Mouse (Mus musculus): ENCODE results near the gene S100a3. TPM values are rescaled to one million over a fixed set of nuclear protein-coding genes. Genes with fewer than 3 reads are reported as not detected.

The S100a3 gene
- polyA plus RNA-seq, 1 experiment: 0.23 TPM

DNA sequence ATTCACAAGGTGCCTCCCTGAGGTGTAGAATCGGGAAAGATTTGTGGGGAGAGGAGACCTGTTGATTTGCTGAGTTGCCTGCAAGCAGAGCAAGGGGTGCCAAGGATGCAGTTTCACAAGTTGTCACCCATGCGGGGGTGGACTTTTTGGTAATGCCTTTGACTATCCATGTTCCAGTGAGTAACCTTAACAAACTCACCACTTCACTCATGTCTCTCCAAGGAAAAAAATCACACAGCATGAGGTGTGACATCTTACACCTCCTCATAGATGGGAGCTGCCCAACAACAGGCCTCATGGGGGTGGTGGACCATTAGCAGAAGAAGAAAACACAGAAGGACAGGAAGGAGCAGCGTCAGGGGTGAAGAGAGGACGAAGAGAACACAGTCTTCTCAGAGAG lies 22.2 kb downstream of the S100a3 start:
- no peak for TF ChIP-seq POLR2A (IDR thresholded peaks at IDR 0.05; ENCODE audit: low read depth, low read length)
- DNase-seq: no peak
- 88% methylated on average over 4 of the region's 4 CpGs for whole genome bisulfite sequencing
- no peaks in the 10 kb centered on the region for H3K4me1 ChIP-seq (ENCODE audit: control insufficient read depth, insufficient read depth, low read length)
- H3K4me3 ChIP-seq (ENCODE audit: insufficient read depth, low read depth, low read length): no peak overlapping the region
- H3K27me3 ChIP-seq (replicated peaks; ENCODE audit: control insufficient read depth, insufficient read depth, low read length): no peaks in the 10 kb centered on the region
- no peaks in the 10 kb centered on the region for H3K36me3 ChIP-seq (ENCODE audit: control insufficient read depth, insufficient read depth, low read length)
- no peak overlapping the region for H3K27ac ChIP-seq (ENCODE audit: insufficient read depth, low read depth, low read length)

DNA sequence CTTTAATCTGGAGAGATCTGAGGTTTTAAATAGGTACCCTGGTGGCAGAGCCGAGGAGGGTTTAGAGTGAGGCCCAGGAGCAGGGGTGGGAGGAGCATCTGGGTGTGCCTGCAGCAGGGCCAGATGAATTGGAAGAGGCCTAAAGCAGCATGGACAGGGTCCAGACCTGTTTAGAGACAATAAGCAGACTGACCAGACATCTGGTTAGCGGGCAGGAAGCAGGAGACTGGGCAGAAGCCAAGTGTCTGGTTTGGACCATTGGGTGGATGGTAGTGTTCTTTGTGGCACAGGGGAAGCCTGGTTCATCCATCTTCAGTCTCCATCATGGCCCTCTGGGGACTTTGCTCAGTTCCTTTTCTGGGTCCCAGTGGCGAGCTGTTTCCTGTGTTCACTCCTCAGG lies 23.5 kb downstream of the S100a3 start:
- TF ChIP-seq CTCF (conservative IDR thresholded peaks at IDR 0.05; ENCODE audit: insufficient read depth, insufficient read length, low read depth, low read length) (no peak), POLR2A (IDR thresholded peaks at IDR 0.05; ENCODE audit: low read depth, low read length) (no peak)
- no peak overlapping the region for H3K4me3 ChIP-seq (ENCODE audit: insufficient read depth, low read depth, low read length)
- peak; percentile 78 for DNase-seq
- no peaks in the 10 kb centered on the region for H3K36me3 ChIP-seq (ENCODE audit: control insufficient read depth, insufficient read depth, low read length)
- no peaks in the 10 kb centered on the region for H3K27me3 ChIP-seq (replicated peaks; ENCODE audit: control insufficient read depth, insufficient read depth, low read length)
- no peaks in the 10 kb centered on the region for H3K4me1 ChIP-seq (ENCODE audit: control insufficient read depth, insufficient read depth, low read length)
- no peak overlapping the region for H3K27ac ChIP-seq (ENCODE audit: insufficient read depth, low read depth, low read length)
- 56% methylated on average over 3 of the region's 3 CpGs for WGBS

DNA sequence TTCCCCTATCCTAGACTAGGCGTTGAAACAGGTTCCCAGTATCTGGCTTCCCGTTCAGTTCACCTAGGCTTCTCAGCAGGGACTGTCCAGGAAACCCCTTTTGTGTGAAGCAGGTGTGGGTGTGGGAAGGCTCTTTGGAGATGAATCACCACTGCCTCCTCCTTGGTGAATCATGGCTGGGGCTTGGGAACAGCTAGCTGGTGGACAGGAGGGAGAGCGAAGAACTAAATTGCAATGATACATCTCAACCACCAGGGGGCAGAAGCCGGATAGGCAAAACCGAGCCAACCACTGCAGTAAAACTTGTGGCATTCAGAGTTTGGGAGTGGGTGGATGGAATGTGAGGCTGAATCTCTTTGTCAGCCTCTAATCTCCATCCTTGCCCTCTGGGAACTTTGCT lies 25.2 kb downstream of the S100a3 start:
- Histone ChIP-seq H3K4me3 (ENCODE audit: insufficient read depth, low read depth, low read length) (no peak overlapping the region), H3K27ac (ENCODE audit: insufficient read depth, low read depth, low read length) (no peak overlapping the region), H3K27me3 (replicated peaks; ENCODE audit: control insufficient read depth, insufficient read depth, low read length) (no peaks in the 10 kb centered on the region), H3K4me1 (ENCODE audit: control insufficient read depth, insufficient read depth, low read length) (no peaks in the 10 kb centered on the region), H3K36me3 (ENCODE audit: control insufficient read depth, insufficient read depth, low read length) (no peaks in the 10 kb centered on the region)
- no peak for TF ChIP-seq POLR2A (IDR thresholded peaks at IDR 0.05; ENCODE audit: low read depth, low read length)
- peak; percentile 86 for TF ChIP-seq CTCF (conservative IDR thresholded peaks at IDR 0.05; ENCODE audit: insufficient read depth, insufficient read length, low read depth, low read length)
- peak; percentile 65 for DNase-seq
- 36% methylated on average over 5 of the region's 5 CpGs for WGBS

DNA sequence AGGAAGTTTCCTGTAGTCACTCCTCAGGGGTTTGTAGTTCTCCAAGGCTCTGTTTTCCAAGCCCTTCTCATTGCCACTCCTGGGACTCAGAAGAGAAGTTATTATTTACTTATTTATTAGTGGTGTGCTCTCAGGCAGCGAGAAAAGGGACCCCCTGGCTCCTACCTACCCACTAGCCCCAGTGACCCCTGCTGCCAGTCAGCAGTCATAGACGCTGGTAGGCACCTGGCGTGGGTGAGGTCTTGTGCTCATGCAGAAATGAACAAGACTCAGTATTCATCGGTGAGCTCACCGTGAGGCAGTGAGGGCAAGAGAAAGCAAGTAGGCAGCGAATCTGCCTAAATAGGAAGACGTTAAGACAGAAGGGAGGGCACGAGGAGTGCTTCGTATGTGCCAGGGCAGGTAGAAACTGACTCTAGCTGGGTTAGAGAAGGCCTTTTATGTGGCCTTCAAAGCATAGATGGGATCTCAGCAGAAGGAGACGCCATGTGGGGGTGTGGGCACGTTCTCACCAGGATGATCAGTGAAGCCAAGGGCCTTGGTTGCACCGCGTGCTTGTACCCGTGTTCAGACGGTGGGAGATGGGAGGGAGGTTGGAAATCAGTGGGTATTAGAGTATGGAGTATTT lies 25.8 kb downstream of the S100a3 start:
- H3K4me3 ChIP-seq (ENCODE audit: insufficient read depth, low read depth, low read length): no peak overlapping the region
- DNase-seq: no peak
- WGBS: 82% methylated on average over 15 of the region's 15 CpGs
- H3K27ac ChIP-seq (ENCODE audit: insufficient read depth, low read depth, low read length): peak overlapping the region; percentile 6; the same call in 1 of the 2 replicates
- no peaks in the 10 kb centered on the region for H3K27me3 ChIP-seq (replicated peaks; ENCODE audit: control insufficient read depth, insufficient read depth, low read length)
- no peak for TF ChIP-seq POLR2A (IDR thresholded peaks at IDR 0.05; ENCODE audit: low read depth, low read length)
- no peak for TF ChIP-seq CTCF (conservative IDR thresholded peaks at IDR 0.05; ENCODE audit: insufficient read depth, insufficient read length, low read depth, low read length)
- no peaks in the 10 kb centered on the region for H3K36me3 ChIP-seq (ENCODE audit: control insufficient read depth, insufficient read depth, low read length)
- no peaks in the 10 kb centered on the region for H3K4me1 ChIP-seq (ENCODE audit: control insufficient read depth, insufficient read depth, low read length)

DNA sequence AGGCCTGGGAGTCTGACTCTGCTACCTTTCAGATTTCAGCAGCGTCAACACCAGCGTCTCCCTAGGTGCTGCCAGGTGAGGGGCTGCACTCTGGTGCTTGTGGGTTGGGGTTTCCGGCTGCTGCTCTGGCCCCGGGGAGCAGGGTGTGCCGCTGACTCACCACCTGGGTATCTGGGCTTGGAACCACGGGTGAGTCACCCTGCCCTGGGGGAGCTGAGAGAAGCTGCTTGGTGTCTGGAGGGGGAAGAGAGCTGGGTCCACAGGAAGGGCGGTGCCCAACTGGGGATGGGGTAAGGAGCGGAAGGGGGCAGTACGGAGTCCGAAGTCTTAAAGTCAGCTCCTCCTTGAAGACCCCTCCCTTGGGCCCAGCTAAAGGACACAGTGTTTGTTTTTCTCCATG lies 26.5 kb downstream of the S100a3 start:
- H3K36me3 ChIP-seq (ENCODE audit: control insufficient read depth, insufficient read depth, low read length): no peaks in the 10 kb centered on the region
- DNase-seq: peak; percentile 24
- 54% methylated on average over 10 of the region's 10 CpGs for WGBS

DNA sequence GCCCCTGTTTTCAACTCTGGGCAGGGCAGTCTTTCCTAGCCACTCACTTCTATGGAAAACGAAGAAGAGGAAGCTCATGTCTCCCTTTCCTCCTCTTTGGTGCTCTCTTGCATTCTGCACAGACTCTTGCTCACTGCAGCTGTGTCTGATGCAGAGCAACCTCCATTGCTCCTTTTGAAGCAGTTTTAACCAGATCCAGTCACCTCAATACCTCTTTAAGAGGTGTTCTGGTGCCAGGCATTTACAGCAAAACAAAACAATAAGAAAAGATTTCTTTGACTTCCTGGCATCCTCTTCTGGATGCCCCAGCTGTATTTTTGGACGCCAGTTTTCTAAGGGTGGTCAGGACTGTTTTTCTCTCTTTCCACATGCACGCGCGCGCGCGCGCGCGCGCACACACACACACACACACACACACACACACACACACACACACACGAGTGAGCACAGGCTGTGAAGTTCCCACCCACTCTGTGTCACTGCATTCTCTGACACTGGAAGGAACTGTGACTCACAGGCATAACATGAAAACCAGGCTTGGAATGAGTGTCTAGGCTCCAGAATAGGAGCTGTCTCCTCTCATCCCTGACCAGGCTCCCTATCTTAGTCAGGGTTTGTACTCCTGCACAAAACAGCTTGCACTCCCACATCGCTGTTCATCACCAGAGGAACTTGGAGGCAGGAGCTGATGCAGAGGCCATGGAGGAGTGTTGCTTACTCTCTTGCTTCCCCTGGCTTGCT lies 27.2 kb downstream of the S100a3 start:
- H3K27me3 ChIP-seq (replicated peaks; ENCODE audit: control insufficient read depth, insufficient read depth, low read length): no peaks in the 10 kb centered on the region
- H3K36me3 ChIP-seq (ENCODE audit: control insufficient read depth, insufficient read depth, low read length): no peaks in the 10 kb centered on the region
- no peak for TF ChIP-seq CTCF (conservative IDR thresholded peaks at IDR 0.05; ENCODE audit: insufficient read depth, insufficient read length, low read depth, low read length)
- no peak for TF ChIP-seq POLR2A (IDR thresholded peaks at IDR 0.05; ENCODE audit: low read depth, low read length)
- WGBS: 84% methylated on average over 14 of the region's 14 CpGs
- H3K27ac ChIP-seq (ENCODE audit: insufficient read depth, low read depth, low read length): peak overlapping the region; percentile 58
- DNase-seq: peak; percentile 29
- H3K4me3 ChIP-seq (ENCODE audit: insufficient read depth, low read depth, low read length): no peak overlapping the region
- H3K4me1 ChIP-seq (ENCODE audit: control insufficient read depth, insufficient read depth, low read length): no peaks in the 10 kb centered on the region

More for the DNA sequence above, 26.5 kb downstream of the S100a3 start:
- Histone ChIP-seq H3K27ac (ENCODE audit: insufficient read depth, low read depth, low read length) (peak overlapping the region; percentile 58), H3K4me3 (ENCODE audit: insufficient read depth, low read depth, low read length) (no peak overlapping the region), H3K4me1 (ENCODE audit: control insufficient read depth, insufficient read depth, low read length) (no peaks in the 10 kb centered on the region), H3K27me3 (replicated peaks; ENCODE audit: control insufficient read depth, insufficient read depth, low read length) (no peaks in the 10 kb centered on the region)
- TF ChIP-seq CTCF (conservative IDR thresholded peaks at IDR 0.05; ENCODE audit: insufficient read depth, insufficient read length, low read depth, low read length): no peak
- no peak for TF ChIP-seq POLR2A (IDR thresholded peaks at IDR 0.05; ENCODE audit: low read depth, low read length)

DNA sequence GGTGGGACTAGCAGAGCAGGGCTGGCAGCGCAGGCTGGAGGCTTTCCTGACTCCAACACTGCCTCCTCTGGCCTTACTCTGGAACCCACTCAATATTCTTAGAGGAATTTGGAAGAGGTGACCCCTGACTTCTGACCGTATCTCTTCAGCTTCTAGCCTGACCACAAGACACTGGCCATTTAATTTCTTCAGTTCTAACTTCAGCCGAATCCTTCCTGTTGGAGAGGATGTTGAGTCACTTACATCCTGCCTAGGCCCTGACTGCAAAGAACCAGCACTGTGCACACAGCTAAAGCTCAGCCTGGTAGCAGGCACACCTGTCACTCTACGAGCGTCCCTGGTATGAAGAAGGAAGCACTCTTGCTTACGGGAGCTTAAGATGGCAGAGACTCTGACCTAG lies 29.0 kb downstream of the S100a3 start:
- no peak overlapping the region for H3K27ac ChIP-seq (ENCODE audit: insufficient read depth, low read depth, low read length)
- H3K4me3 ChIP-seq (ENCODE audit: insufficient read depth, low read depth, low read length): no peak overlapping the region
- no peaks in the 10 kb centered on the region for H3K4me1 ChIP-seq (ENCODE audit: control insufficient read depth, insufficient read depth, low read length)
- no peak for TF ChIP-seq CTCF (conservative IDR thresholded peaks at IDR 0.05; ENCODE audit: insufficient read depth, insufficient read length, low read depth, low read length)
- TF ChIP-seq POLR2A (IDR thresholded peaks at IDR 0.05; ENCODE audit: low read depth, low read length): no peak
- no peaks in the 10 kb centered on the region for H3K27me3 ChIP-seq (replicated peaks; ENCODE audit: control insufficient read depth, insufficient read depth, low read length)
- H3K36me3 ChIP-seq (ENCODE audit: control insufficient read depth, insufficient read depth, low read length): no peaks in the 10 kb centered on the region
- DNase-seq: peak; percentile 39
- WGBS: 61% methylated on average over 6 of the region's 6 CpGs

All from kidney, adult 2 months (tissue).